Mouse (Mus musculus): ENCODE measurements at regions not wholly inside any gene's neighbourhood (a gene's known extent, or its start where the extent isn't known, plus 50 kb on each side); places are given as distances from the start of the nearest gene placed in this dataset.

- no peak for DNase-seq (ENCODE audit: low read depth, low spot score)
Observed at GRCm38 (mm10) chr10:70336741-70337140, 91.8 kb downstream of the Slc16a9 start.

GRCm38 (mm10) chr10:70359421-70359820 lies 80.9 kb upstream of the Fam13c start:
- no peak for DNase-seq (ENCODE audit: low read depth, low spot score)

- no peak for DNase-seq (ENCODE audit: low read depth, low spot score)
Observed at GRCm38 (mm10) chr10:70359834-70360233, 80.4 kb upstream of the Fam13c start.

- no peak for DNase-seq (ENCODE audit: low read depth, low spot score)
Observed at GRCm38 (mm10) chr10:70363054-70363453, 77.2 kb upstream of the Fam13c start.

GRCm38 (mm10) chr10:70364218-70364975 lies 75.9 kb upstream of the Fam13c start:
- no peak for DNase-seq (ENCODE audit: low read depth, low spot score)

GRCm38 (mm10) chr10:70364976-70365345 lies 75.3 kb upstream of the Fam13c start:
- no peak for DNase-seq (ENCODE audit: low read depth, low spot score)

- DNase-seq (ENCODE audit: low read depth, low spot score): no peak
Observed at GRCm38 (mm10) chr10:70365504-70365903, 74.8 kb upstream of the Fam13c start.

- no peak for DNase-seq (ENCODE audit: low read depth, low spot score)
Observed at GRCm38 (mm10) chr10:70367866-70368265, 72.4 kb upstream of the Fam13c start.

- DNase-seq (ENCODE audit: low read depth, low spot score): peak; percentile 20
Observed at GRCm38 (mm10) chr10:70368685-70369084, 71.6 kb upstream of the Fam13c start.

- no peak for DNase-seq (ENCODE audit: low read depth, low spot score)
Observed at GRCm38 (mm10) chr10:70372411-70373136, 67.7 kb upstream of the Fam13c start.

GRCm38 (mm10) chr10:70373207-70373606 lies 67.1 kb upstream of the Fam13c start:
- DNase-seq (ENCODE audit: low read depth, low spot score): no peak

- DNase-seq (ENCODE audit: low read depth, low spot score): no peak
Observed at GRCm38 (mm10) chr10:70373836-70374235, 66.4 kb upstream of the Fam13c start.

- DNase-seq (ENCODE audit: low read depth, low spot score): no peak
Observed at GRCm38 (mm10) chr10:70374726-70375125, 65.6 kb upstream of the Fam13c start.

- no peak for DNase-seq (ENCODE audit: low read depth, low spot score)
Observed at GRCm38 (mm10) chr10:70380041-70380651, 60.1 kb upstream of the Fam13c start.

- DNase-seq (ENCODE audit: low read depth, low spot score): no peak
Observed at GRCm38 (mm10) chr10:70384689-70385088, 55.6 kb upstream of the Fam13c start.

GRCm38 (mm10) chr10:70387729-70388128 lies 52.6 kb upstream of the Fam13c start:
- no peak for DNase-seq (ENCODE audit: low read depth, low spot score)

Measured in retina, adult 2 months (tissue).